Mouse (Mus musculus): ENCODE measurements at regions not wholly inside any gene's neighbourhood (a gene's known extent, or its start where the extent isn't known, plus 50 kb on each side); places are given as distances from the start of the nearest gene placed in this dataset.
"Not testable (repeated sequence)": the region's sequence is repeated elsewhere in the genome, so short reads cannot be mapped to it uniquely, and the experiment has no call there.

DNA sequence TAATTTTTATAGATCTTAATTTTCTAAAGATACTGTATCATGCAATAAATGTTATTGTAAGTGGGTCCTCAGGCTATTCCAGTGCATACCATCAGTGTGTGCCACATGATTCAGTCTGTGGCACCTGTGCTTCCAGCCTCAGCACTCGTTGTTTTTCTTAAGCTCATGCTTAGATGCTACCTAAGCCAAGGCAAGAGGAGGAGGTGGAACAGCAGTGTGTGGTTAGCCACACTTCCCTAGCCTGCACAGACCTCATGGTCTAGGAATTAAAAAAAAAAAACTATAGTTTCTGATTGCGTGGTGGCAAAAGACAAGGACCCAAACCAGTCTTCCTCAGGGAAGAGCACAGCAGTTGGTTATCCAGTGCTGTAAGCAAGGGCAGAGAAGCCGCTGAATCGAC lies 287.3 kb upstream of the Olfr1507 start:
- not testable (repeated sequence) for DNase-seq

DNA sequence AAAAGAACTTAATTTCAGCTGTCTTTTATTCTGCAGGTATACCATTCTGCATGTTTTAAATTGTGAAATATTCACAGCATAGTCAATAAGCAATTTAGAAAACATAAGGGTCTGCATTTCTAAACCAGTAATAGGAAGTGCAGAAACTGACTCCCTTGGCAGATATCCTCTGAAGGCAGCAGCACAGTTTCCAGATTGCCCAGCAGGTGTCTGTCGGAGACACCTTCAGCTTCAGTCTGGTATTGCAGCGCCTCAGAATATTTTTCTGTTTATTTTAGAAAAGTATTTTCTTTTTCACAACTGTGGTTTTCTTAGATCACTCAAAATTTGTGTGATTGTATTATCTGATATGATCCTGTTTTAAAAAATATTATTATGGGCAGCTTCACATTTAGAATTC lies 280.3 kb upstream of the Olfr1507 start:
- DNase-seq: not testable (repeated sequence)

DNA sequence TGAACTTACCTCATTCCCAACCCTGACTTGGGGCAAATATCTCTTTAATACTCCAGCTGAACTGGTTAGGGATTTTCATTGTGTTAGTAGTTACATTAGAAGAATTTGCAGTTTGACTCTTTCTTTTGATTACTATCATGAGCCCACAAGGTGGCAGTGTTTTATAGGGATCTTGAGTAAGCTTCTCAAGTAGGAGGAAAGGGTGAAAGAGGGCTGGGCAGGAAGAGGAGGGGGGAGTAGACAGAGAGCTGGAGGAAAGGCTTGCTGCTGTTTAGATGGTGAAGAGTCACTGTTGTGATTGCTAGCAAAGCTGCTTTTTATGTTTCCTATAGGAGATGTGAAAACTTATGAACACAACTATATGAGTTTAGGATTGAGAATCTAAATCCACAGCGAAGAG lies 273.9 kb upstream of the Olfr1507 start:
- DNase-seq: not testable (repeated sequence)

DNA sequence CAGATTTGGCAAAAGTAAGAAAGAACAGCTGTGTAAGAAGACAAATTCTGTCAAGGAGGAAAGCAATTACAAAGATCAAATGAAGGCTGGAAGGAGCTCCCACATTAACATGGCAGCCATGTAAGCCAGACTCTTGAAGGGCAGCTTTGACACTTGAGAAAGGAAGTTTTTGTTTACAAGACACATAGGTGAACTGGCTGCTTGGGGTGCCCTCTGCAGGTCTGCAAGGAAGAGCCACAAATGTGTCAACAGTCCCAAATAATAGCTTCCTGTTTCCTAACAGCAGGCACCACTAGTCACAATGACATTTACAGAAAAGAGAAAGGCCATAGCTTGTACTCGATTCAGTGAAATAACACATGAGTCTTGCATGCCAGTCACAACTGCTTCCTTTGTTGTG lies 256.6 kb upstream of the Olfr1507 start:
- not testable (repeated sequence) for DNase-seq

DNA sequence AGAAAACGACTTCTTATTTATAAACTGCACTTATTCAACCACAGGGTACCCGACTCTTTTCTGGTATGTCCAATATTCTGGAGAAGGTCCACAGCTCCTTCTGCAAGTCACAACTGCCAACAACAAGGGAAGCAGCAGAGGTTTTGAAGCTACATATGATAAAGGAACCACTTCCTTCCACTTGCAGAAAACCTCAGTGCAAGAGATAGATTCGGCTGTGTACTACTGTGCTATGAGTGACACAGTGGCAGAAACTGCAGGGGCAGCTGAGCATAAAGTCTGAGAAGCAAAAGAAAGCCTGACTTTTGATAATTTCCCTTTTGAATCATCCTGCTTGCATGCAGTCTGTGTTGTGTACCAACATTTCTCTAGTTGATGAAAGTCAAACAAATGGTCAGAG lies 231.1 kb upstream of the Olfr1507 start:
- DNase-seq: not testable (repeated sequence)

DNA sequence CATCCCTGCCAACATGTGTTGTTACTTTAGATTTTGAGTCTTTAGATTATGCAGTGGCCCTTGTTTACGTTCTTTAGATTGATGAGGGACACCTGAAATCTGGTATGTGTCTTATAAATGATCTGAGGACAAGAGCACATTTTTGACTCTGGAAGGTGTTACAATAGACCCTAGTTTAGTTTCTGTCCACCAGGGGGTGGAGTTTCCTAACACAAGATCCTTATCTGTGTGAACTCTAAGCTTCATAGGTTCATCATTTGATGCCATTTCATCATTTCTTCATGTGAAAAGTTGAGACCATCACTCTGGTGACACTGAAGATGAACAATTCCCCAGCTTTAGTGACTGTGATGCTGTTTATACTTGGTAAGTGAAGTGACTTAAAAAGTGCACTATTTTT lies 229.4 kb upstream of the Olfr1507 start:
- DNase-seq: not testable (repeated sequence)

DNA sequence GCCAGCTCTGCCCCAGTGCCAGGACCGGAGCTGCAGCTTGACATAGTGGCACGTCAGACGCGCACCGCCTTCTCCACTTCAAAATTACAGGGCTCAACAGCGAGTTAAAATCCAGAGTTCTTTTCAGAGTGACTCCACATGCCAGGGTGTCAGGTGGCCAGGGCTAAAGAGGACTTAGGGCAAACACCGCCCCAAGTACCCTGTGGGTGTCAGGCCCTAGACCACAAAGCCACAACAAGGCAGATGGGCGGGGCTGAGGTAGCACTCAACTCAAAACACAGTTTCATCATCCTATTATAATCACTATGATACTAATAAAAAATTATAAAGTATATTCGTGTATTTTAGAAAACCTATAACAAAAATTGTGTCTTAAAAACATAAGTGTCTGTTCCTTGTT lies 225.1 kb upstream of the Olfr1507 start:
- DNase-seq: no peak

DNA sequence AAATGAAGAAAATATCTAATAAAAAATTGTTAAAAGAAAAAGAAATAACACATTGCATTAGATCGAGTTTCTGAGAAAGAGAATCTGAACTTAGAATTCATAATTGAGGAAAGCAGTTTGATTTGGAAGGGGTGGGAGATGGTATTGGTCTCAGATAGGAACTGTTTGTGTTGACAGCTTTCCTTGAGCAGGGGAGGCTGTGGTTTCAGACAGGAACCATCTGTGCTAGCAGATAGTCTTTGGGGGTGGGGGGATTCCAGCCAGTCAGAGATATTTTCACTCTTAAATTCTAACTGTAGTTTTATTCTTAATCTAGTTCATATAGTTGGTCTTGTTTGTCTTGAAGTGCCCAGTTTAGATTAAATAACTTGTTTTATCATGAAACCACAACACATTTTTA lies 205.3 kb upstream of the Olfr1507 start:
- DNase-seq: not testable (repeated sequence)

DNA sequence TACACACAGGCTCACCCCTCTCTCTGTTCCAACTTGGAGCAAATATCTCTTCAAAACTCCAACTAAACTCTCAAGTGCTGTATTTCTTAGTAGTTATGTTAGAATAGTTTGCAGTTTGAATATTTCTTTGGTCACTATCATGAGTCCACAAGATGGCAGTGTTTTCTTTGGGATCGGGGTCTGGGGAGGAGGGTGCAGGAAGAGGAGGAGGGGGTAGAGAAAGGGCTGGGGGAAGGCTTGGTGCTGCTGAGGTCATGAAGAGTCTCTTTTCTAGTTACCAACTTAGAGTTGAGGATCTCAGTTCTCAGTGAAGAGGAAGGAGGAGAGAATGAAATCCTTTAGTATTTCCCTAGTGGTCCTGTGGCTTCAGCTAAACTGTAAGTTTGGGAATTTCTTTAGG lies 188.1 kb upstream of the Olfr1507 start:
- DNase-seq: not testable (repeated sequence)

DNA sequence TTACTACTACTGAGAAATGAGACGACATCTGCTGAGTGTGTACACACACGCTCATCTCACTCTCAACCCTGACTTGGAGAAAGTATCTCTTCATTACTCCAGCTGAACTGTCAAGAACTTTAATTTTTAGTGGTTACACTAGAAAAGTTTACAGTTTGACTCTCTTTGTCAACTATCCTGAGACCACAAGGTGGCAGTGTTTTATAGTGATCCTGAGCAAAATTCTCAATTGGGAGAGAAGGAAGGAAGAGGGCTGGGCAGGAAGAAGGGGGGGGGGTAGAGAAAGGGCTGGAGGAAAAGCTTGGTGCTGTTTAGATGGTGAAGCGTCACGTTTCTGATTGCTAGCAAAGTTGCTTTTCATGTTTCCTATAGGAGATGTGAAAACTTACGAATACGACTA lies 158.8 kb upstream of the Olfr1507 start:
- no peak for DNase-seq

DNA sequence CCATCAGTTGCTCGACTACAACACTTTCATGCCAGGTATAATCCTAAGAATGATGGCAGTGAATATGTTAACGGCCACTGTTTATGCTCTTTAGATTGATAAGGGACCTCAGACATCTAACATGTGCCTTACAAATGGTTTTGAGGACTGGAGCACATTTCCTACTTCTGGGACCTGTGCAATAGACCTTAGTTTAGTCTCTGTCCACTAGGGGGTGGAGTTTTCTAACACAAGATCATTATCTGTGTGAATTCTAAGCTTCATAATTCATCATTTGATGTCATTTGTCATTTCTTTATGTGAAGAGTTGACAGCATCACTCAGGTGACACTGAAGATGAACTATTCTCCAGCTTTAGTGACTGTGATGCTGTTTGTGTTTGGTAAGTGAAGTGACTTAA lies 142.6 kb upstream of the Olfr1507 start:
- DNase-seq: no peak

DNA sequence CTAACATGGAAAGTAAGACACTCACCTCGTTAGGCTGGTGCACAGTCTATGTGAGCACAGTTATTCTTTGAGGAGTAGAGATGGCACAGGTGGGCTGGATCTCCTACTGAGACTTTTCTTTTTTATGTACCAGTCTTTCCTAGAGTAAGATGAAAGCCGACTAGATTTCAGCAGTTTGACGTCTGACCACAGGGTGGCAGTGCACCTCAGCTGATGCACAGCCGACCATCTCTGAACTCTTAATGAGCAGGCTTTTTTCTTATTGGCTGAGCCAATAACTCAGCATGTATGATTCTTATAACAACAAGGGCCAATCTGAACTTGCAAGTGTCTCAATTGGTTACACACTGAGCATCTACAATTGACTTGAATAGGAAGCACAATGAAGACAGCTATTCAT lies 126.6 kb upstream of the Olfr1507 start:
- DNase-seq: no peak

DNA sequence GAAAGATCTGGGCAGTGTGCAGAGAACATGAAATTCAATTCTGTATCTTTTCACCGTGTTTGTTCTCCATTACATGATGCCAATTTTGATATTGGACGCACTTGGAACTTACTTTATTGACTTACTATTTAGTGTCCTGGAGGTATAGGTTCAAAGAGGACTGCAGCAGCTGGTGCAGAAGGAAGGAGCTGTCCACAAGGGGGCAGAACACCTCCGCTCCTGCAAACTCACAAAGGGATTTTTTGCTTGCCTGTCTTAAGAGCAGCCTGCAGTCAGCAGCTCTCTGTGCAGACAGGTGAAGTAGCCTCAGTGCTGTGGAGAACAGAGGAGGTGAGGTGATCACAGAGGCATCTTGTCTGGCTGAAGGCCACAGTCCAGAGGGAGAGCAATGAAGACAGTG lies 84.8 kb upstream of the Olfr1507 start:
- no peak for DNase-seq

DNA sequence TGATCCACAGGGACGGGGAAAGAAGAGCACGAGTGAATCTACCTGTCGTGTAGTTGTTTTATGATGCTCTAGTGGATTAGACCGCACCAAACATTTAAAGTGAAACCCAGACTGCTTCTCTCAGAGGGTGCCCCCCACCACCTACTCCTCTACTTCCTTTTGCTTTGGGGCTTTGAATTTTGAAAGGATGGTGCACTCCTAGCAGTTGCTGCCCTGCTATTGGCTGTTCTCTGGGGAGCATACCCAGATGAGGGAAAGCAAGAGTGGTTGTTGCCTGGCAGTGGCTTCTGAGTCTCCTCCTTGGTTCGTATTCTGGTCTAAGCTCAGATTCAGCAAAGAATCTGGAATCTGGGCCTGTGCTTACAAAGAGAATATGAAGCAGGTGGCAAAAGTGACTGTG lies 71.4 kb upstream of the Olfr1507 start:
- DNase-seq: no peak

DNA sequence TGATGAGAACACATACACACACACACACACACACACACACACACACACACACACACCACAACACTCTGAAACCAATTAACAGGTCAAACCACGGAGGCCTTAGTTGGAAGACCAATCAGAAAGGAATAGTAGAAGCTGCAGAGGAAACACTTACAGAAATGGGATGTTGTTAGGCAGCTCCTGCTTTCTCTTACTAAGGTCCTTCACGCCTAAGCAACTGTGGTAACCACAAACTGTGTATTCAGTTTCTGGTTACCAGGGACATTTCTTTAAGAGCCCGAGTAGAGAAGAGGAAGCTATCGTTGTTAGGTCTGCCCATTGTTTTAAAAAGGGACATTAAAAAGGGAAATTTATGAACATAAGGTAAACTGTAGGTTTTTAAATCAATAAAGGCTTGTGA lies 70.1 kb upstream of the Olfr1507 start:
- DNase-seq: no peak

DNA sequence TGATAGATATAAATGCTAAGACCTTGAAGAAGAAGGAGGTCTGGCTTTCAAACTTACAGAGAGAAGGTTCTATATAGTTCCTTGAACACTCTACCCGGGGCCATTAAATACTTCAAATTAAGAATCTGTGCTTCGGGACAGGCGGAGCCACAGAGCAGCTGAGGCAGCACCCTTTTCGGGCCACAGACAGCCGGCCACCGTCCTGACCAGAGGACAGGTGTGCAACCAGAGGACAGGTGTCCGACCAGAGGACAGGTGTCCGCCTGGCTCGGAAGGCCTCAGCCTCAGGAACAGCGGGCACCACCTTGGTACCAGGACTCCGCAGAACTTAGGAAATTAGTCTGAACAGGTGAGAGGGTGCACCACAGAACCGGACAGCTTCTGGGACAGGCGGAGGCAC lies 60.8 kb upstream of the Olfr1507 start:
- not testable (repeated sequence) for DNase-seq

DNA sequence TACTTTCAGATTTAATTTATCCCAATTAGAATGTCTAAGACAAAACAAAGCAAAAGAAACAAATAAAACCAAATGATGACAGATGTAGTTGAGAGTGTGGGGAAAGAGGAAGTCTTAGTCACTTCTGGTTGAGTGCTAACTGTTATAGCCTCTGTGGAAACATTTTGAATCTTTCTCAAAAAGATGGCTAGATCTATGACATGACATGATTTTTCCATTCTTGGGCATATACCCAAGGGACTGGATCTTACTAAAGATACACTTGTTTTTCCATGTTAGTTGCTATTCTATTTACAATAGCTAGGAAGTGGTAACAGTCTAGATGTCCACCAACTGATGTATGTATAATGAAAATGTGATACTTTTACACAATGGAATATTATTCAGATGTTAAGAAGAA lies 57.9 kb upstream of the Olfr1507 start:
- no peak for DNase-seq

DNA sequence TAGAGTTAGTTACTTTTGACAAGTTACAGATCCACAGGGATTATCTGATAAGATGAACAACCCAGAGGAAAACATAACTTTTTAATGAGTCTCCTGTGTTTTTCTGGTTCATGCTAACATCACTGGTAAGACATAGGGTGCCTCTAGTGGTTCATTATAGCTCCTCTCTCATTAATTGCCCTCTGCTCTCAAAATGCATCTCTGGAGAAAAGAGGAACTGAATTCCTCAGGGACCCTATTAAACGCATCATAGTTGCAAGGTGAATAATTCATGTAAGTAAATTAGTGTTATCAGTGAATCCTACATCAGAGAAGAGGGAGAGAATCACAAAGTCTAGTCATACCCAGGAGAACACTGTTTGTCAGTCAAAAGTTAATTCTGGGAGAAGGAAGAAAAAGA lies 52.4 kb upstream of the Olfr1507 start:
- no peak for DNase-seq
